Mouse (Mus musculus) midbrain, embryonic 14.5 days (tissue): ENCODE measurements around the gene Mex3a. TPM values are rescaled to one million over a fixed set of nuclear protein-coding genes. Genes with fewer than 3 reads are reported as not detected.

ENCODE experiments used
- ATAC-seq: fragments of 200-750 bp; cut with Nextera tagmentation; 2 replicates; pipeline ENCODE4 v1.8.0; 2017; ENCODE audit warnings: moderate number of reproducible peaks, moderate library complexity; ENCODE audit not compliant: low FRiP score, low TSS enrichment
- DNase-seq: peaks from one replicate; pipeline ENCODE4 v3.0.0-alpha.2; 2015
- H3K27ac ChIP-seq: fragments of 300-500 bp; sonication (generic); replicated peaks from 2 replicates; pipeline ENCODE4 v1.5.1; 2014; ENCODE audit warnings: mild to moderate bottlenecking, low read depth, low read length, moderate library complexity
- H3K27me3 ChIP-seq: fragments of 300-500 bp; sonication (generic); 2 replicates; pipeline ENCODE4 v1.6.1; 2014; ENCODE audit warnings: low read length, control low read depth, mixed read lengths; ENCODE audit not compliant: control insufficient read depth, insufficient read depth
- H3K36me3 ChIP-seq: fragments of 300-500 bp; sonication (generic); 2 replicates; pipeline ENCODE4 v1.6.1; 2014; ENCODE audit warnings: low read length, control low read depth; ENCODE audit not compliant: control insufficient read depth, insufficient read depth
- H3K4me1 ChIP-seq: fragments of 300-500 bp; sonication (generic); 2 replicates; pipeline ENCODE4 v1.6.1; 2014; ENCODE audit warnings: mild to moderate bottlenecking, antibody characterized with exemption, low read length, control low read depth; ENCODE audit not compliant: control insufficient read depth, insufficient read depth
- H3K4me2 ChIP-seq: fragments of 300-500 bp; sonication (generic); 2 replicates; pipeline ENCODE4 v1.6.1; 2014; ENCODE audit warnings: mild to moderate bottlenecking, low read length, moderate library complexity
- H3K4me3 ChIP-seq: fragments of 300-500 bp; sonication (generic); replicated peaks from 2 replicates; pipeline ENCODE4 v1.5.1; 2014; ENCODE audit warnings: low read depth, low read length
- H3K9ac ChIP-seq: fragments of 300-500 bp; sonication (generic); replicated peaks from 2 replicates; pipeline ENCODE4 v1.6.1; 2014; ENCODE audit warnings: mild to moderate bottlenecking, low read length, moderate library complexity
- H3K9me3 ChIP-seq: fragments of 300-500 bp; sonication (generic); 2 replicates; pipeline ENCODE4 v1.6.1; 2016; ENCODE audit warnings: low read length, control low read depth, mixed read lengths; ENCODE audit not compliant: control insufficient read depth
- WGBS: fragments of 180-500 bp; shearing (Covaris S2); extraction: QIAGEN DNeasy Blood & Tissue Kit; methylation state at CpG from one replicate; pipeline ENCODE4 v1.1.7; 2014; 5-methylcytosine and 5-hydroxymethylcytosine counted together
- polyA plus RNA-seq: library from polyadenylated mRNA; unstranded; fragments of >200 nt; fragmentation: Nextera tagmentation; extraction: Ambion mirVana; gene quantifications from 2 replicates; pipeline ENCODE4 v1.2.1, GENCODE M21; 2014

Gene Mex3a
- polyA plus RNA-seq, 1 experiment from 2014 or later = 51.8 TPM

GRCm38 (mm10) chr3:88535527-88535926 lies 3.3 kb downstream of the Mex3a start:
- Histone ChIP-seq H3K36me3 (peaks cover 54% of the 10 kb centered on the region), H3K27ac (peak overlapping the region; percentile 72), H3K4me2 (peak overlapping the region; percentile 98), H3K9ac (peak overlapping the region; percentile 98), H3K27me3 (no peaks in the 10 kb centered on the region), H3K4me1 (peaks cover 61% of the 10 kb centered on the region), H3K4me3 (peak overlapping the region; percentile 52), H3K9me3 (no peaks in the 10 kb centered on the region)
- DNase-seq (peak; percentile 17), ATAC-seq (no peak)
- 23% methylated on average over 4 of the region's 4 CpGs for WGBS

- Histone ChIP-seq H3K9ac (peak overlapping the region; percentile 98), H3K27me3 (no peaks in the 10 kb centered on the region), H3K9me3 (no peaks in the 10 kb centered on the region), H3K4me3 (peak overlapping the region; percentile 52), H3K4me1 (peaks cover 63% of the 10 kb centered on the region), H3K36me3 (peaks cover 61% of the 10 kb centered on the region), H3K4me2 (peak overlapping the region; percentile 98), H3K27ac (peak overlapping the region; percentile 72)
- WGBS = 3% methylated on average over 64 of the region's 64 CpGs
- DNase-seq (peak; percentile 74), ATAC-seq (no peak)
These were observed 4.1 kb downstream of the Mex3a start for GRCm38 (mm10) chr3:88536103-88536930.

GRCm38 (mm10) chr3:88537146-88537545 lies 5.0 kb downstream of the Mex3a start:
- Histone ChIP-seq H3K4me3 (peak overlapping the region; percentile 52), H3K4me1 (peaks cover 70% of the 10 kb centered on the region), H3K27ac (peak overlapping the region; percentile 72), H3K9ac (peak overlapping the region; percentile 98), H3K4me2 (peak overlapping the region; percentile 98), H3K9me3 (no peaks in the 10 kb centered on the region), H3K36me3 (peaks cover 65% of the 10 kb centered on the region), H3K27me3 (no peaks in the 10 kb centered on the region)
- WGBS = 50% methylated on average over 6 of the region's 6 CpGs
- no peak for ATAC-seq
- DNase-seq = no peak

GRCm38 (mm10) chr3:88538271-88539145 lies 6.3 kb downstream of the Mex3a start:
- ATAC-seq (no peak), DNase-seq (peak; percentile 54)
- no peaks in the 10 kb centered on the region for H3K27me3 ChIP-seq
- H3K4me2 ChIP-seq = peak overlapping the region; percentile 42
- H3K4me3 ChIP-seq = peak overlapping the region; percentile 19
- peaks cover 70% of the 10 kb centered on the region for H3K4me1 ChIP-seq
- no peaks in the 10 kb centered on the region for H3K9me3 ChIP-seq
- 12% methylated on average over 9 of the region's 9 CpGs for WGBS
- peak overlapping the region; percentile 76 for H3K27ac ChIP-seq
- H3K36me3 ChIP-seq = peaks cover 65% of the 10 kb centered on the region
- H3K9ac ChIP-seq = peak overlapping the region; percentile 23; the same call in 1 of the 2 replicates

GRCm38 (mm10) chr3:88539397-88539796 lies 7.2 kb downstream of the Mex3a start:
- ATAC-seq (no peak; the same call in 1 of the 2 replicates), DNase-seq (peak; percentile 82)
- peak overlapping the region; percentile 63 for H3K27ac ChIP-seq
- no peaks in the 10 kb centered on the region for H3K27me3 ChIP-seq
- H3K36me3 ChIP-seq = peaks cover 65% of the 10 kb centered on the region
- no peak overlapping the region for H3K4me3 ChIP-seq
- under 1% methylated on average over 3 of the region's 3 CpGs for WGBS
- no peak overlapping the region for H3K9ac ChIP-seq
- H3K9me3 ChIP-seq = no peaks in the 10 kb centered on the region
- H3K4me2 ChIP-seq = peak overlapping the region; percentile 26
- peaks cover 68% of the 10 kb centered on the region for H3K4me1 ChIP-seq

GRCm38 (mm10) chr3:88540085-88540484 lies 7.9 kb downstream of the Mex3a start:
- peak overlapping the region; percentile 26 for H3K4me2 ChIP-seq

GRCm38 (mm10) chr3:88541622-88542401 lies 9.6 kb downstream of the Mex3a start:
- peak overlapping the region; percentile 45; the same call in 1 of the 2 replicates for H3K27ac ChIP-seq
- no peak overlapping the region for H3K9ac ChIP-seq
- peaks cover 44% of the 10 kb centered on the region for H3K4me1 ChIP-seq
- peak; percentile 44 for DNase-seq
- peaks cover 44% of the 10 kb centered on the region for H3K36me3 ChIP-seq
- 56% methylated on average over 7 of the region's 7 CpGs for WGBS
- peak; percentile 16; the same call in 1 of the 2 replicates for ATAC-seq
- no peaks in the 10 kb centered on the region for H3K9me3 ChIP-seq
- no peak overlapping the region for H3K4me3 ChIP-seq
- H3K4me2 ChIP-seq = no peak overlapping the region
- H3K27me3 ChIP-seq = no peaks in the 10 kb centered on the region

More at GRCm38 (mm10) chr3:88540085-88540484, 7.9 kb downstream of the Mex3a start:
- ATAC-seq (no peak), DNase-seq (peak; percentile 45)
- Histone ChIP-seq H3K27ac (peak overlapping the region; percentile 58), H3K4me1 (peaks cover 61% of the 10 kb centered on the region), H3K4me3 (no peak overlapping the region), H3K9ac (0 out of 2 replicates have a peak overlapping the region, but pooled peaks have one; percentile 9), H3K36me3 (peaks cover 62% of the 10 kb centered on the region), H3K27me3 (no peaks in the 10 kb centered on the region), H3K9me3 (no peaks in the 10 kb centered on the region)
- 43% methylated on average over 5 of the region's 5 CpGs for WGBS

GRCm38 (mm10) chr3:88542486-88542885 lies 10.3 kb downstream of the Mex3a start:
- H3K27me3 ChIP-seq = no peaks in the 10 kb centered on the region
- H3K4me2 ChIP-seq = no peak overlapping the region
- WGBS = 90% methylated on average over 4 of the region's 4 CpGs
- ATAC-seq (no peak), DNase-seq (no peak)
- H3K27ac ChIP-seq = peak overlapping the region; percentile 45; the same call in 1 of the 2 replicates
- peaks cover 37% of the 10 kb centered on the region for H3K4me1 ChIP-seq
- no peaks in the 10 kb centered on the region for H3K9me3 ChIP-seq
- H3K36me3 ChIP-seq = peaks cover 38% of the 10 kb centered on the region
- H3K4me3 ChIP-seq = no peak overlapping the region
- no peak overlapping the region for H3K9ac ChIP-seq
